In genomic region chr15:101215136-101215535, GRCm38 (mm10) we compare ENCODE assay signal across 29 mouse cellular contexts.
"Had no signal": no experiment of that assay in that cellular context is flagged by ENCODE, and none has a peak within 500 bp of the region (broad histone marks: within the 10 kb centered on the region; RNA-seq: fewer than 3 reads in every experiment).

No protein-coding gene starts in this region.

- H3K9ac ChIP-seq: heart, embryonic 12.5 days; hindbrain, embryonic 12.5 days; hindbrain, embryonic 14.5 days; intestine, embryonic 15.5 days; kidney, embryonic 15.5 days; limb, embryonic 12.5 days; liver, embryonic 13.5 days; liver, embryonic 15.5 days; liver, postnatal 0 days had no signal

- H3K27ac ChIP-seq: heart, embryonic 10.5 days; hindbrain, embryonic 10.5 days; hindbrain, embryonic 12.5 days; hindbrain, embryonic 14.5 days; intestine, embryonic 15.5 days; layer of hippocampus, adult 2 months; limb, embryonic 10.5 days; limb, embryonic 12.5 days; liver, embryonic 13.5 days; liver, embryonic 15.5 days had no signal

- H3K4me1 ChIP-seq: heart, embryonic 12.5 days; intestine, embryonic 15.5 days; liver, embryonic 13.5 days; liver, embryonic 15.5 days had no signal

- H3K36me3 ChIP-seq: liver, embryonic 15.5 days had no signal

- ATAC-seq: hindbrain, embryonic 16.5 days; inflammation-experienced regulatory T-cells, adult 6 months; intestine, embryonic 15.5 days; intestine, postnatal 0 days; liver, postnatal 0 days had no signal

- DNase-seq: gastrocnemius, adult 2 months; gastrocnemius, postnatal 10 days; gastrocnemius, postnatal 25 days; heart, adult 18-20 months; heart, postnatal 10 days; heart, postnatal 4 days; kidney, adult 18-20 months; kidney, postnatal 10 days; kidney, postnatal 25 days; kidney, postnatal 4 days; layer of hippocampus, postnatal 36 days; liver; liver, embryonic 13.5 days; liver, postnatal 0 days had no signal

- H3K27me3 ChIP-seq: heart, embryonic 12.5 days; hindbrain, embryonic 12.5 days; intestine, embryonic 15.5 days; kidney, embryonic 15.5 days; limb, embryonic 12.5 days; liver, embryonic 13.5 days; liver, embryonic 15.5 days had no signal

- H3K4me2 ChIP-seq: heart, embryonic 12.5 days; hindbrain, embryonic 12.5 days; hindbrain, embryonic 14.5 days; intestine, embryonic 15.5 days; kidney, embryonic 15.5 days; limb, embryonic 12.5 days; liver, embryonic 11.5 days; liver, embryonic 13.5 days; liver, embryonic 15.5 days had no signal

- H3K9me3 ChIP-seq: heart, embryonic 10.5 days; heart, embryonic 12.5 days; hindbrain, embryonic 10.5 days; hindbrain, embryonic 12.5 days; intestine, embryonic 15.5 days; kidney, embryonic 15.5 days; limb, embryonic 10.5 days; limb, embryonic 12.5 days; liver, embryonic 13.5 days; liver, embryonic 15.5 days had no signal

- H3K4me3 ChIP-seq: gastrocnemius, adult 2 months; heart, embryonic 10.5 days; heart, embryonic 12.5 days; hindbrain, embryonic 10.5 days; hindbrain, embryonic 12.5 days; intestine, embryonic 15.5 days; kidney, embryonic 15.5 days; layer of hippocampus, adult 2 months; limb, embryonic 10.5 days; limb, embryonic 12.5 days; liver, embryonic 13.5 days; liver, embryonic 15.5 days had no signal
